Mouse (Mus musculus) E14TG2a.4 (cell line): ENCODE data around the gene Slc7a4.

Experiments
- CTCF ChIP-seq: conservative IDR thresholded peaks from 2 replicates; pipeline ENCODE4 v1.5.1; 2014; ENCODE audit warnings: low read length
- NANOG ChIP-seq: IDR thresholded peaks from 2 replicates; pipeline ENCODE4 v1.6.1; 2014; ENCODE audit warnings: borderline replicate concordance, low read length, mixed read lengths
- POU5F1 ChIP-seq: IDR thresholded peaks from 2 replicates; pipeline ENCODE4 v1.6.1; 2014; ENCODE audit warnings: low read length, borderline replicate concordance

GRCm38 (mm10) chr16:17561751-17562208, 21.2 kb downstream of the Slc7a4 start, which contains the start of gene P2rx6:
- TF ChIP-seq CTCF (no peak), NANOG (no peak), POU5F1 (no peak)
